Mouse (Mus musculus) ZHBTc4 (cell line): ENCODE measurements at regions not wholly inside any gene's neighbourhood (a gene's known extent, or its start where the extent isn't known, plus 50 kb on each side); places are given as distances from the start of the nearest gene placed in this dataset.
A peak's percentile ranks its signal among the peaks of the same experiment; 100 is the strongest.

Experiments
- DNase-seq: peaks from one replicate; pipeline ENCODE4 v3.0.0-alpha.2; 2011; ENCODE audit warnings: low read depth, low spot score

DNA sequence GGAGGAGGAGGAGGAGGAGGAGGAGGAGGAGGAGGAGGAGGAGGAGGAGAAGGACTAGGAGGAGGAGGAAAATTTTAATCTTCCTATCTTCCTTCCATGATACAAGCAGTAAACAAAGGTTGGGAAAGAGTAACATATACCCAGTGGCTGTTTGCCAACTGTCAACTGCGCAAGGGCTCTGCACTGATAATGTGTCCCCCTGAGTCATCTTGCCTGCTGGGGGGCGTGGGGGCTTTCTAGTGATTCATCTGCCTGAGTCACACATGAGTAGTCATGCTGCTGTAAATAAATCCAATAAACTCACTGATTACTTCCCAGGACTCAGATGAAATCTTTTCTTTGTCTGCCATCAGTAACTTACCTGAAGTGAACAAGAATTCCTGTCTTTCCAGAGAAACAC, 110.2 kb downstream of the Tusc1 start:
- DNase-seq, result no peak

DNA sequence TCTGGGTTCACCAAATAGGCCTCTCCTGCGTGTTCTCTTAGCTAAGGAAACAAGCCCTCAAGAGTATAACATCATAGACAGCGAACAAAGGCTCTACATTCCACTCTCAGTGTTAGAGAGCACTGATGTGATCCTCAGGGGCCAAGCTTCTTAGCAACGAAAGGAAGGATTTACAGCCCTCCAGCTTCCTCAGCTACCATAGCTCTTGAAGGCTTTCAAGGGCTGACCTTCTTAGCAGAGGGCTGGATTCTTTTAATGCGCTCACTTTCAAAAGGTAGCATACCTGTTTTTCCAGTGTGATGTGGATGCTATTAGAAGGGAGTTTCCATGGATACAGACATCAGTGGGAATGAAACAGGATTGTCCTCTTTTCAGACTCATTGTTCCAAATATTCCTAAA, 114.6 kb downstream of the Tusc1 start:
- no peak for DNase-seq

DNA sequence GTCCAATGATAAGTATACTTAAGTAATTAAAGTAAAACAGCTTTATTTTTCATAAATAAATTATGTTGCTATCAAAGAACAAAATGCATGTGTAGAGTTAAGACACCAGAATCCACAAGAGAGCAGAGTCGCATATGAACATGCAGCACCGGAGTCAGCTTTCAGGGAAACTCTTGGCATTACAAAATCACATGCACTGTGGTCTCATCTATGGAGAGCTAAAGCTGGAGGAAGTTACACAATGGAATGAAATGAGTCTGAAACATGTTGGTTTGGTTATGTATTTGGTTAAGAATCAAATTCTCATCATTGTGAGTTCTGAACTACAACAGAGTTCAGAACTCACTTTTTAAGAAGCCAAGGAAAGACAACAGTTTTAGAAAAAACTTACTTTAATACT, 126.9 kb downstream of the Tusc1 start:
- DNase-seq, result no peak

DNA sequence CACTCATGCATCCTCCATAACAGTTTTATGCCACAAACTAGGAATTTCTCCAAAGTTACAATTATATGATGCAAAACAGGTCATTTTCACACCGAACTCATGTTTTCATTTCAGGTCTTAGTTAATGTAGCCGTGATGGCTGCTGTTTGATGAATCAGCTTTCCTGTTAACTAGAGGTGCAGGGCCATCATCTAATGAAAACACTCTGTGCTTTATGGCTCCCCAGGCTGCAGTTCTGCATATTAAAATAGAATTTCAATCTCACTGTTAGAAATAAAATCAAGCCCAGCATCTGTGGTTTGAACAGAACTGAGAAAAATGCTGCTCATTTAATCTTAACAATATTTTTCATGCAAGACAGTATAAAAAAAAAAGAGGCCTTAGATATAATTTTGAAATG, 135.5 kb downstream of the Tusc1 start:
- no peak for DNase-seq

DNA sequence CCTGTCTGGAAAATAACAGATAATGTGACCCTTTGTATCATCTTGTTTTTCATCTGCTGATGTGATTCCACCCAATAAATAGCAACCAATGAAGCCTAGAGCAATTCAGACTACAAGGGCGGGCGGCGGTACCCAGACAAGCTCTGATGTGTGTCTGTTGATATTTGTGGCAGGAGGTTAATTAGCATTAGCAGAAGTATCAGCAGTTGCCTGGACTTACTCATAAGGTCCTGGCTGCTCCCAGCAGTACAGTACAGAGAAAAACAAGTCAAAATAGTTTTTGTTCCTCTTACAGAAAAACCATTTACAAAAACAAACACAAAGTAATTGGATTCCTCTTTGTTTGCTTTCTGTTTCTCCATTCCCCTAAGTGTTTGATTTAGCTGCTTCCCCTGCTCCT, 151.0 kb downstream of the Tusc1 start:
- peak; percentile 2 for DNase-seq
